Mouse (Mus musculus) inflammation-experienced regulatory T-cells, adult 6 months (primary cell): ENCODE results near the gene Sox1. TPM values are rescaled to one million over a fixed set of nuclear protein-coding genes. Genes with fewer than 3 reads are reported as not detected.

Source experiments
- ATAC-seq: one replicate; pipeline ENCODE4 v1.8.0; 2017
- polyA plus RNA-seq, 3 experiments: library from polyadenylated mRNA; unstranded; fragments of 100-300 nt; shearing (Covaris generic); gene quantifications; one replicate each; pipeline ENCODE4 v1.2.1; 2017

Sox1 gene
- polyA plus RNA-seq, 3 experiments from 2014 or later, result not detected

GRCm38 (mm10) chr8:12427346-12427745 lies 32.3 kb downstream of the Sox1 start:
- no peak for ATAC-seq

GRCm38 (mm10) chr8:12427886-12428799 lies 33.0 kb downstream of the Sox1 start:
- no peak for ATAC-seq

- ATAC-seq, result no peak
Measured at GRCm38 (mm10) chr8:12428931-12429330, 33.8 kb downstream of the Sox1 start.

- ATAC-seq, result no peak
Measured at GRCm38 (mm10) chr8:12429601-12430172, 34.6 kb downstream of the Sox1 start.

- ATAC-seq, result no peak
Measured at GRCm38 (mm10) chr8:12430173-12430899, 35.2 kb downstream of the Sox1 start.

GRCm38 (mm10) chr8:12430900-12431737 lies 36.0 kb downstream of the Sox1 start:
- no peak for ATAC-seq

- ATAC-seq, result no peak
Measured at GRCm38 (mm10) chr8:12431738-12432055, 36.6 kb downstream of the Sox1 start.

- ATAC-seq, result no peak
Measured at GRCm38 (mm10) chr8:12432546-12432945, 37.5 kb downstream of the Sox1 start.

GRCm38 (mm10) chr8:12434771-12435170 lies 39.7 kb downstream of the Sox1 start:
- no peak for ATAC-seq

GRCm38 (mm10) chr8:12438021-12438420 lies 42.9 kb downstream of the Sox1 start:
- ATAC-seq, result no peak

- ATAC-seq, result no peak
Measured at GRCm38 (mm10) chr8:12439044-12439443, 43.9 kb downstream of the Sox1 start.

GRCm38 (mm10) chr8:12439846-12440245 lies 44.8 kb downstream of the Sox1 start:
- no peak for ATAC-seq

GRCm38 (mm10) chr8:12440997-12441396 lies 45.9 kb downstream of the Sox1 start:
- no peak for ATAC-seq

GRCm38 (mm10) chr8:12445258-12445657 lies 50.2 kb downstream of the Sox1 start:
- no peak for ATAC-seq

- ATAC-seq, result no peak
Measured at GRCm38 (mm10) chr8:12445926-12446680, 51.0 kb downstream of the Sox1 start.

Other genes starting within 250 kb of the Sox1 start
- not detected for gene A230072I06Rik, start 116.5 kb upstream of the Sox1 start, polyA plus RNA-seq
- gene Spaca7, start 177.7 kb downstream of the Sox1 start, polyA plus RNA-seq, result not detected